Mouse (Mus musculus): ENCODE data around the gene Eef1a1. TPM values are rescaled to one million over a fixed set of nuclear protein-coding genes. Genes with fewer than 3 reads are reported as not detected.

Gene Eef1a1
- total and polyA plus RNA-seq, 3 experiments = 901 to 1,045 (median 970) TPM

- no peak for DNase-seq
- WGBS = 49% methylated on average over 3 of the region's 3 CpGs
- TF ChIP-seq CTCF (IDR thresholded peaks at IDR 0.05) (no peak), POLR2A (IDR thresholded peaks at IDR 0.05; ENCODE audit: insufficient read depth, low read depth, low read length) (no peak), EP300 (IDR thresholded peaks at IDR 0.05; ENCODE audit: insufficient read depth, low read depth, low read length) (no peak)
- H3K27me3 ChIP-seq (ENCODE audit: control insufficient read depth, insufficient read depth, low read length) = no peaks in the 10 kb centered on the region
- H3K4me1 ChIP-seq (ENCODE audit: control insufficient read depth, insufficient read depth, low read length) = peaks cover 2% of the 10 kb centered on the region; the same call in 1 of the 2 replicates
- intact Hi-C loops (cut with DNase I) = no loop called here
- no peaks in the 10 kb centered on the region for H3K36me3 ChIP-seq (ENCODE audit: control insufficient read depth, insufficient read depth, low read length)
- no peak overlapping the region for H3K9ac ChIP-seq (ENCODE audit: low read depth, low read length)
- H3K27ac ChIP-seq = no peak overlapping the region
- no peaks in the 10 kb centered on the region for H3K79me2 ChIP-seq (replicated peaks; ENCODE audit: control insufficient read depth, insufficient read depth, low read length)
- no peak overlapping the region for H3K4me3 ChIP-seq
Measured at GRCm38 (mm10) chr9:78516125-78516524, 27.2 kb upstream of the Eef1a1 start.

GRCm38 (mm10) chr9:78514681-78515080, 25.7 kb upstream of the Eef1a1 start:
- no peaks in the 10 kb centered on the region for H3K79me2 ChIP-seq (replicated peaks; ENCODE audit: control insufficient read depth, insufficient read depth, low read length)
- no peak overlapping the region for H3K9ac ChIP-seq (ENCODE audit: low read depth, low read length)
- no peaks in the 10 kb centered on the region for H3K36me3 ChIP-seq (ENCODE audit: control insufficient read depth, insufficient read depth, low read length)
- peaks cover 2% of the 10 kb centered on the region; the same call in 1 of the 2 replicates for H3K4me1 ChIP-seq (ENCODE audit: control insufficient read depth, insufficient read depth, low read length)
- H3K27ac ChIP-seq = no peak overlapping the region
- intact Hi-C loops (cut with DNase I) = loop anchor here (2.0 kb wide), 1 partner anchor 22 kb away; no protein-coding TSS in a partner anchor
- no peaks in the 10 kb centered on the region for H3K27me3 ChIP-seq (ENCODE audit: control insufficient read depth, insufficient read depth, low read length)
- WGBS = 90% methylated on average over 4 of the region's 4 CpGs
- TF ChIP-seq EP300 (IDR thresholded peaks at IDR 0.05; ENCODE audit: insufficient read depth, low read depth, low read length) (no peak), POLR2A (IDR thresholded peaks at IDR 0.05; ENCODE audit: insufficient read depth, low read depth, low read length) (no peak), CTCF (IDR thresholded peaks at IDR 0.05) (no peak)
- H3K4me3 ChIP-seq = no peak overlapping the region
- no peak for DNase-seq

- Histone ChIP-seq H3K36me3 (ENCODE audit: control insufficient read depth, insufficient read depth, low read length) (no peaks in the 10 kb centered on the region), H3K79me2 (replicated peaks; ENCODE audit: control insufficient read depth, insufficient read depth, low read length) (no peaks in the 10 kb centered on the region), H3K9ac (ENCODE audit: low read depth, low read length) (no peak overlapping the region), H3K4me3 (no peak overlapping the region), H3K4me1 (ENCODE audit: control insufficient read depth, insufficient read depth, low read length) (peaks cover 2% of the 10 kb centered on the region; the same call in 1 of the 2 replicates), H3K27ac (no peak overlapping the region), H3K27me3 (ENCODE audit: control insufficient read depth, insufficient read depth, low read length) (no peaks in the 10 kb centered on the region)
- 41% methylated on average over 6 of the region's 6 CpGs for WGBS
- intact Hi-C loops (cut with DNase I) = loop anchor here (2.0 kb wide), 1 partner anchor 23 kb away; no protein-coding TSS in a partner anchor
- TF ChIP-seq POLR2A (IDR thresholded peaks at IDR 0.05; ENCODE audit: insufficient read depth, low read depth, low read length) (no peak), CTCF (IDR thresholded peaks at IDR 0.05) (no peak), EP300 (IDR thresholded peaks at IDR 0.05; ENCODE audit: insufficient read depth, low read depth, low read length) (0 out of 2 replicates have a peak, but pooled peaks have one; percentile 60)
- DNase-seq = peak; percentile 34 to 72
Measured at GRCm38 (mm10) chr9:78513776-78514500, 25.0 kb upstream of the Eef1a1 start.

- intact Hi-C loops (cut with DNase I) = no loop called here
Measured at GRCm38 (mm10) chr9:78511705-78512104, 22.8 kb upstream of the Eef1a1 start.

DNA sequence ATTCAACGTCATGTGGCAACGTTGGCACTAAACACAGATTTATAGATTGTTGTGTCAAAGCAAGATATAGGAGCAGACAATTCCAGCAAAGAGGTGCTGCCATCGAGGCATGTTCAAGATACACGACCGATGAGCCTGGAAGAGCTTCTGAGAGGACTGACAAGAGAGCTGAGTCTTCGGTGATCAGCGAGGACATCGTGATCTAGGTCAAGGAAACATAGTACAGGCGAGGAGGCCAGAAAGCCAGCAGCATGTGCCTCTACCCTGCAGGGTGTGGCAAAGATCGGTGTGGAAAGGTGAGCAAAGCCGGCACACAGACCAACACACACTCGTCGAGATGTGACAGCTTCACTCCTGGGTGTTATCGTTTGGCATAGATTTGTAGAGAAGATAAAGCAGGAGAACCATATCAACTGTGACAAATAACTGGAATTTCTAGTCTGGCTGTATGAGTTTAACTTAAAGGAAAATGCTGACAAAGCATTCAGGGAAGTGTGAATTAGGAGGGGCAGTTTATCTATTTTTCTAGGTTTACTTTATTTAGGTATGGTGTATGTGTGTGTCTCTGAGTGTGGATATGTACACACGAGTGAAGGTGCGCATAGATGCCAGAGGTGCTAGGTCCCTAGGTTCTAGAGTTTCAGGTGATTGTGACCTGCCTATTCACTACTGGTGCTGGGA, 19.3 kb upstream of the Eef1a1 start:
- Histone ChIP-seq H3K36me3 (ENCODE audit: control insufficient read depth, insufficient read depth, low read length) (no peaks in the 10 kb centered on the region), H3K27me3 (ENCODE audit: control insufficient read depth, insufficient read depth, low read length) (no peaks in the 10 kb centered on the region), H3K27ac (no peak overlapping the region), H3K79me2 (replicated peaks; ENCODE audit: control insufficient read depth, insufficient read depth, low read length) (no peaks in the 10 kb centered on the region), H3K9ac (ENCODE audit: low read depth, low read length) (no peak overlapping the region), H3K4me3 (no peak overlapping the region), H3K4me1 (ENCODE audit: control insufficient read depth, insufficient read depth, low read length) (peaks cover 2% of the 10 kb centered on the region)
- no peak for TF ChIP-seq EP300 (IDR thresholded peaks at IDR 0.05; ENCODE audit: insufficient read depth, low read depth, low read length)
- no peak for TF ChIP-seq CTCF (IDR thresholded peaks at IDR 0.05)
- no peak for TF ChIP-seq POLR2A (IDR thresholded peaks at IDR 0.05; ENCODE audit: insufficient read depth, low read depth, low read length)
- 85% methylated on average over 16 of the region's 16 CpGs for WGBS
- intact Hi-C loops (cut with DNase I) = no loop called here
- DNase-seq = no peak

More at GRCm38 (mm10) chr9:78511705-78512104, 22.8 kb upstream of the Eef1a1 start:
- DNase-seq = no peak
- H3K36me3 ChIP-seq (ENCODE audit: control insufficient read depth, insufficient read depth, low read length) = no peaks in the 10 kb centered on the region
- no peaks in the 10 kb centered on the region for H3K79me2 ChIP-seq (replicated peaks; ENCODE audit: control insufficient read depth, insufficient read depth, low read length)
- H3K4me3 ChIP-seq = no peak overlapping the region
- peaks cover 2% of the 10 kb centered on the region; the same call in 1 of the 2 replicates for H3K4me1 ChIP-seq (ENCODE audit: control insufficient read depth, insufficient read depth, low read length)
- no peak overlapping the region for H3K27ac ChIP-seq
- H3K9ac ChIP-seq (ENCODE audit: low read depth, low read length) = no peak overlapping the region
- no peaks in the 10 kb centered on the region for H3K27me3 ChIP-seq (ENCODE audit: control insufficient read depth, insufficient read depth, low read length)
- TF ChIP-seq CTCF (IDR thresholded peaks at IDR 0.05) = no peak
- TF ChIP-seq POLR2A (IDR thresholded peaks at IDR 0.05; ENCODE audit: insufficient read depth, low read depth, low read length) = no peak
- TF ChIP-seq EP300 (IDR thresholded peaks at IDR 0.05; ENCODE audit: insufficient read depth, low read depth, low read length) = no peak
- WGBS = 92% methylated on average over 5 of the region's 5 CpGs

DNA sequence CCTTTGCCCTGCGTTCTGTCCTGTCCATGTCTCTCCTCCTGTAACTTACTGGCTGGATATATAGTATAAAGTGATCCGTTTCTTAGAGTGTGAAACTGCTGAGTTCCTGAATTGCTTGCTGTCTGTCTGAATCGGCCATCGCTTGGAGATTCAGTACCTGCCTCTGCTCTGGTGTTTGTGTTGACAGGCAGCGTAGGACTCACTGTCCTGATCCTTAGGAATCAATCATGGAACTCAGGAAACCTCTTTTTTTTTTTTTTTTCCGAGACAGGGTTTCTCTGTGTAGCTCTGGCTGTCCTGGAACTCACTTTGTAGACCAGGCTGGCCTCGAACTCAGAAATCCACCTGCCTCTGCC, 17.7 kb upstream of the Eef1a1 start:
- Histone ChIP-seq H3K4me1 (ENCODE audit: control insufficient read depth, insufficient read depth, low read length) (no peaks in the 10 kb centered on the region; the same call in 1 of the 2 replicates), H3K9ac (ENCODE audit: low read depth, low read length) (no peak overlapping the region), H3K27me3 (ENCODE audit: control insufficient read depth, insufficient read depth, low read length) (no peaks in the 10 kb centered on the region), H3K4me3 (no peak overlapping the region), H3K27ac (no peak overlapping the region), H3K36me3 (ENCODE audit: control insufficient read depth, insufficient read depth, low read length) (no peaks in the 10 kb centered on the region), H3K79me2 (replicated peaks; ENCODE audit: control insufficient read depth, insufficient read depth, low read length) (no peaks in the 10 kb centered on the region)
- TF ChIP-seq POLR2A (IDR thresholded peaks at IDR 0.05; ENCODE audit: insufficient read depth, low read depth, low read length) (no peak), CTCF (IDR thresholded peaks at IDR 0.05) (no peak), EP300 (IDR thresholded peaks at IDR 0.05; ENCODE audit: insufficient read depth, low read depth, low read length) (no peak)
- intact Hi-C loops (cut with DNase I) = no loop called here
- DNase-seq = no peak
- WGBS = 57% methylated on average over 7 of the region's 7 CpGs
